Mouse (Mus musculus) CH12.LX (cell line): ENCODE measurements around the gene Dab2. TPM values are rescaled to one million over a fixed set of nuclear protein-coding genes. Genes with fewer than 3 reads are reported as not detected.

ENCODE experiments used
- DNase-seq: peaks from one replicate; pipeline ENCODE4 v3.0.0-alpha.2; 2013; ENCODE audit errors: extremely low read depth
- H3K27ac ChIP-seq: 2 replicates; pipeline ENCODE4 v1.5.1; 2012; ENCODE audit warnings: low read depth, mild to moderate bottlenecking, control low read depth, moderate library complexity; ENCODE audit not compliant: insufficient read depth
- H3K27me3 ChIP-seq: replicated peaks from 2 replicates; pipeline ENCODE3; 2012; ENCODE audit warnings: inconsistent platforms
- H3K36me3 ChIP-seq, 2 experiments: replicated peaks in 1 of 2; 2 replicates each; pipeline versions ENCODE3 to v1.6.1; 2012; ENCODE audit warnings: inconsistent platforms in 1 of 2, low read length in 1 of 2, mild to moderate bottlenecking in 1 of 2, mixed read lengths in 1 of 2, moderate library complexity in 1 of 2; ENCODE audit not compliant: control insufficient read depth in 1 of 2, insufficient read depth in 1 of 2
- H3K4me1 ChIP-seq, 2 experiments: 2 replicates each; pipeline ENCODE4 v1.6.1; 2012; ENCODE audit warnings: inconsistent platforms in 1 of 2, moderate library complexity in 1 of 2; ENCODE audit not compliant: insufficient read depth in 2 of 2, control insufficient read depth in 1 of 2
- H3K4me2 ChIP-seq: 2 replicates; pipeline ENCODE4 v1.6.1; 2012; ENCODE audit warnings: low read depth, mild to moderate bottlenecking, control low read depth; ENCODE audit not compliant: poor library complexity, insufficient read depth, severe bottlenecking
- H3K4me3 ChIP-seq, 3 experiments: fragments of 150-350 bp in 1 of 3; sonication (generic) in 1 of 3; replicated peaks in 1 of 3; 2 replicates each; pipeline versions ENCODE3 to v1.5.1; 2011 to 2012; ENCODE audit warnings: low read depth in 2 of 3, low read length in 2 of 3, mild to moderate bottlenecking in 2 of 3, moderate library complexity in 2 of 3, control low read depth in 1 of 3, improper control_type of control experiment in 1 of 3, inconsistent platforms in 1 of 3, mixed read lengths in 1 of 3; ENCODE audit not compliant: poor library complexity in 1 of 3
- H3K79me2 ChIP-seq: replicated peaks from 2 replicates; pipeline ENCODE4 v1.6.1; 2012; ENCODE audit warnings: mild to moderate bottlenecking, moderate library complexity; ENCODE audit not compliant: control insufficient read depth, poor library complexity, insufficient read depth, severe bottlenecking; ENCODE audit errors: extremely low read depth
- H3K9ac ChIP-seq: 2 replicates; pipeline ENCODE4 v1.6.1; 2012; ENCODE audit warnings: low read depth, mild to moderate bottlenecking, control low read depth, moderate library complexity; ENCODE audit not compliant: insufficient read depth
- H3K9me3 ChIP-seq: replicated peaks from 2 replicates; pipeline ENCODE3; 2012; ENCODE audit warnings: low read length, inconsistent platforms, mixed read lengths
- BHLHE40 ChIP-seq: IDR thresholded peaks from 2 replicates; pipeline ENCODE4 v1.6.1; 2011; ENCODE audit warnings: mild to moderate bottlenecking, low read depth, low read length, improper control_type of control experiment
- CHD2 ChIP-seq: IDR thresholded peaks from 2 replicates; pipeline ENCODE4 v1.6.1; 2011; ENCODE audit warnings: low read length, improper control_type of control experiment
- E2F4 ChIP-seq: IDR thresholded peaks from 2 replicates; pipeline ENCODE4 v1.6.1; 2011; ENCODE audit warnings: low read depth, low read length, improper control_type of control experiment; ENCODE audit not compliant: insufficient replicate concordance
- ELF1 ChIP-seq: IDR thresholded peaks from 2 replicates; pipeline ENCODE4 v1.6.1; 2014; ENCODE audit warnings: low read depth, mild to moderate bottlenecking, inconsistent platforms, low read length, improper control_type of control experiment
- ETS1 ChIP-seq: conservative IDR thresholded peaks from 2 replicates; pipeline ENCODE4 v1.6.1; 2012; ENCODE audit warnings: low read depth, mild to moderate bottlenecking, inconsistent platforms, low read length, improper control_type of control experiment, moderate library complexity
- GABPA ChIP-seq: IDR thresholded peaks from 2 replicates; pipeline ENCODE4 v1.6.1; 2012; ENCODE audit warnings: low read depth, low read length, improper control_type of control experiment, inconsistent platforms; ENCODE audit not compliant: insufficient replicate concordance
- IRF4 ChIP-seq: IDR thresholded peaks from 2 replicates; pipeline ENCODE4 v1.6.1; 2014; ENCODE audit warnings: low read depth, mild to moderate bottlenecking, inconsistent platforms, low read length, improper control_type of control experiment
- MAFK ChIP-seq: IDR thresholded peaks from 2 replicates; pipeline ENCODE4 v1.6.1; 2011; ENCODE audit warnings: low read length, improper control_type of control experiment; ENCODE audit not compliant: insufficient replicate concordance
- MXI1 ChIP-seq: IDR thresholded peaks from 2 replicates; pipeline ENCODE4 v1.6.1; 2011; ENCODE audit warnings: mild to moderate bottlenecking, low read depth, low read length, improper control_type of control experiment
- MYC ChIP-seq: IDR thresholded peaks from 2 replicates; pipeline ENCODE4 v1.6.1; 2011; ENCODE audit warnings: low read depth, mild to moderate bottlenecking, improper control_type of control experiment, low read length
- SIN3A ChIP-seq: IDR thresholded peaks from 2 replicates; pipeline ENCODE4 v1.6.1; 2012; ENCODE audit warnings: low read length, improper control_type of control experiment, inconsistent platforms
- TBP ChIP-seq: conservative IDR thresholded peaks from 2 replicates; pipeline ENCODE4 v1.6.1; 2011; ENCODE audit warnings: low read depth, low read length, improper control_type of control experiment
- UBTF ChIP-seq: IDR thresholded peaks from 2 replicates; pipeline ENCODE4 v1.6.1; 2012; ENCODE audit warnings: low read depth, mild to moderate bottlenecking, inconsistent platforms, low read length, improper control_type of control experiment, moderate library complexity
- USF2 ChIP-seq: conservative IDR thresholded peaks from 2 replicates; pipeline ENCODE4 v1.6.1; 2011; ENCODE audit warnings: low read depth, low read length, improper control_type of control experiment
- ZMIZ1 ChIP-seq: IDR thresholded peaks from 2 replicates; pipeline ENCODE4 v1.6.1; 2012; ENCODE audit warnings: low read depth, mild to moderate bottlenecking, inconsistent platforms, low read length, improper control_type of control experiment
- ZNF384 ChIP-seq: IDR thresholded peaks from 2 replicates; pipeline ENCODE4 v1.6.1; 2012; ENCODE audit warnings: low read depth, low read length, improper control_type of control experiment, inconsistent platforms
- dilution Hi-C: fragments of 300-500 bp; cut with MboI; formaldehyde crosslinking; loops from 2 replicates; pipeline ENCODE4 v1.14.3; 2020; ENCODE audit warnings: low sequenced_read_pairs; ENCODE audit not compliant: extremely low pct_unique_long_range_greater_than_20kb, extremely low pct_ligation_motif_present
- in situ Hi-C: fragments of 300-500 bp; cut with MboI; formaldehyde crosslinking; loops from 3 replicates; pipeline ENCODE4 v1.14.3; 2019; ENCODE audit warnings: low sequenced_read_pairs, low pct_ligation_motif_present, low pct_unique_long_range_greater_than_20kb, mixed read lengths
- polyA plus RNA-seq: library from polyadenylated mRNA; unstranded; fragments of >175 nt; gene quantifications from 2 replicates; pipeline ENCODE4 v1.2.1, GENCODE M21; 2012; ENCODE audit warnings: low read depth; ENCODE audit not compliant: insufficient read length
- total RNA-seq, 2 experiments: library from RNA; depleted of rRNA; stranded (reverse); fragments of 300-350 nt in 1 of 2; fragments of >200 nt in 1 of 2; gene quantifications; 2 replicates each; pipeline ENCODE4 v1.2.3; 2012 to 2014

Dab2 gene
- total and polyA plus RNA-seq, 3 experiments = 0.17 TPM; not detected in 1

DNA sequence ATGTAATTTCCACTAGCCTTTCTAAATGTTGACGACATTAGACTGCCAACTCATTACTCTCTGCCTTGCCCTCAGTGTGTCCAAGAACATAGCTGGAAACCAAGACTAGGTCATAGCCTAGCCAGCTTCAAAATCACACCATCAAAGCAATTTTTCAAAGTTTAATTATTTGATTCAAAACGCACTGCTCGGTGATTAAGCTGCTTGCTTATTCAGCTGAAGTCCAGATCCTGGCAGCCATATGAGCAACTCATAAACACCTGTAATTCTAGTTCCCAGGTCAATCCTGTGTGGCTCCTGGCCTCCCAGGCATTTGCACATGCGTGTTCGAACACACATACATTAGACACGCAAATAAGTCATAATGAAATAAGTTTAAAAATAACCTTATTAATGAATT is 99.3 kb downstream of the Dab2 start:
- dilution Hi-C loops (no loop called here), in situ Hi-C loops (no loop called here)
- no peak for DNase-seq
- H3K4me2 ChIP-seq = no peak overlapping the region
- H3K4me1 ChIP-seq = no peaks in the 10 kb centered on the region
- H3K9ac ChIP-seq = no peak overlapping the region
- no peaks in the 10 kb centered on the region for H3K27me3 ChIP-seq
- no peaks in the 10 kb centered on the region for H3K9me3 ChIP-seq
- H3K36me3 ChIP-seq = no peaks in the 10 kb centered on the region
- no peak overlapping the region for H3K4me3 ChIP-seq
- no peak for TF ChIP-seq MYC
- TF ChIP-seq MAFK = no peak
- TF ChIP-seq UBTF = no peak
- no peak for TF ChIP-seq IRF4
- no peak for TF ChIP-seq MXI1
- TF ChIP-seq ETS1 = no peak
- TF ChIP-seq ZNF384 = no peak
- no peak for TF ChIP-seq ELF1
- no peak for TF ChIP-seq CHD2
- TF ChIP-seq E2F4 = no peak
- TF ChIP-seq GABPA = no peak
- TF ChIP-seq BHLHE40 = no peak
- H3K79me2 ChIP-seq = no peaks in the 10 kb centered on the region
- no peak overlapping the region for H3K27ac ChIP-seq

GRCm38 (mm10) chr15:6400115-6400514 is 100.5 kb downstream of the Dab2 start:
- H3K27ac ChIP-seq = no peak overlapping the region
- no peaks in the 10 kb centered on the region for H3K27me3 ChIP-seq
- no peak overlapping the region for H3K4me3 ChIP-seq
- TF ChIP-seq ZNF384 (no peak), ELF1 (no peak), MXI1 (no peak), SIN3A (no peak), ZMIZ1 (no peak), TBP (no peak), ETS1 (no peak), GABPA (no peak), USF2 (no peak), BHLHE40 (no peak), E2F4 (no peak), IRF4 (no peak), CHD2 (no peak)
- H3K4me2 ChIP-seq = no peak overlapping the region
- no peak for DNase-seq
- no peak overlapping the region for H3K9ac ChIP-seq
- in situ Hi-C loops = no loop called here
- H3K4me1 ChIP-seq = no peaks in the 10 kb centered on the region
- no peaks in the 10 kb centered on the region for H3K36me3 ChIP-seq
- no peaks in the 10 kb centered on the region for H3K9me3 ChIP-seq
- dilution Hi-C loops = no loop called here
- H3K79me2 ChIP-seq = no peaks in the 10 kb centered on the region
